Mouse (Mus musculus) brain, embryonic 14.5 days (tissue): Measurements from ENCODE around the gene Fkbp5. TPM values are rescaled to one million over a fixed set of nuclear protein-coding genes. Genes with fewer than 3 reads are reported as not detected.

Source experiments
- DNase-seq: peaks from one replicate; pipeline ENCODE4 v3.0.0-alpha.2; 2011; ENCODE audit warnings: low read depth
- CTCF ChIP-seq: fragments of 200-500 bp; IDR thresholded peaks from 2 replicates; pipeline ENCODE4 v1.5.1; 2012; ENCODE audit warnings: inconsistent platforms, mild to moderate bottlenecking, moderate library complexity, borderline replicate concordance; ENCODE audit not compliant: insufficient read depth, insufficient read length; ENCODE audit errors: extremely low read depth
- POLR2A ChIP-seq: fragments of 200-500 bp; IDR thresholded peaks from 2 replicates; pipeline ENCODE4 v1.6.1; 2012; ENCODE audit warnings: mild to moderate bottlenecking, inconsistent platforms, borderline replicate concordance; ENCODE audit not compliant: poor library complexity, insufficient read depth, insufficient read length, severe bottlenecking; ENCODE audit errors: extremely low read depth
- polyA plus RNA-seq: library from polyadenylated mRNA; depleted of rRNA; stranded (reverse); fragments of >200 nt; gene quantifications from 2 replicates; pipeline ENCODE4 v1.2.3, GENCODE M21; 2012

Fkbp5 gene
- polyA plus RNA-seq, 1 experiment: 34.3 TPM

DNA sequence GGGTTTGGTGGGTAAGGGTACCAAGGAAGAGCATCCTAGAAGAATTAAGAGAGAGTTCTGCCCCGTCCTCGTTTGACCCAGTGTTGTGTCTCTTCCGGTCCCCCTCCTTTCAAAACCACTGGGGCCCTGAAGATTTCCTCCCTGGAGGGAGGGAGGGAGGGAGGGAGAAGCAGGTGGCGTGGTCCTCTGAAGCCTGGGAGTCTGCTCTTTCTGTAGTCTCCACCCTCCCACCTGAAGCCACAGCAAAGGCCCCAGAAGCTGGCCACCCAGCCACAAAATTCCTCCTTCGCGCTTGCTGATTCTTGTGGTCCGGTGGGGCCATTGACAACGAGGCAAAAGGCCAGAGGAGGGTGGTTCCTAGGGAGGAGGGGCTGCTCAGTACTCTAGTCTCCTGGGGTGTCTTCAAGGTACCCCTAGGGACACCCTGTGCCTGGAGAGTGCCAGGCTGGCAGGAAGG lies 1.3 kb upstream of the Fkbp5 start:
- no peak for DNase-seq
- TF ChIP-seq CTCF (no peak), POLR2A (no peak)

DNA sequence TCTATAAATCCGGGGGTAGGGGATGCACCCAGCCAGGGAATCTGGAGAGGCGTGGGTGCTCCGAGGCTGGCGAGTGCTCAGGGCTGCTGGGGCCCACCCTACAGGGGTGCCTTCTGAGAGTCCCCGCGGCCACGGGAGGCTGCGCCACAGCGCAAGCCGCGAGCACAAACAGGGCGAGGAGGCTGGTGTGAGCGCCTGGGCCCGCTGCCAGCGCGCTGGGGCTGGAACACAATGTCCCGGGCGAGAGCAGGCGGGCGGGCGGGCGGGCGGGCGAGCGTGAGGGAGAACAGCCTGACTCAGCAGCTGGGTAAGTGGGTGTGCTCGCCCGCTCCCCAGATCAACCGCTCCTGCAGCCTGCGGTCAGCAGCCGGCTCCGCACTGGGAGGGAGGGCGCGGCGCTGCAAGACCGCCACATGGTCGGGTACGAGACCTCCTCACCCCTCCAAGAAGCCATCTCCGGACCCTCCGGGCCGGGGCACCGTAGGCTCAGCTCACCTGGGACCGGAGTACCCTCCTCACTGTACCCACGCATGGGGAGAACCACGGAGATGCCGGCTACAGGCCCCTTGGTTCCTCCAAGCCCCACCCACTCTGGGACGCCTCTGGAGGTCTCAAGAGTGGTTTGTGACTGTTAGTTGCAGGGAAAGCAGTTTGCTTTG lies 758 bp upstream of the Fkbp5 start:
- peak; percentile 93 for DNase-seq
- TF ChIP-seq CTCF (no peak), POLR2A (no peak)

DNA sequence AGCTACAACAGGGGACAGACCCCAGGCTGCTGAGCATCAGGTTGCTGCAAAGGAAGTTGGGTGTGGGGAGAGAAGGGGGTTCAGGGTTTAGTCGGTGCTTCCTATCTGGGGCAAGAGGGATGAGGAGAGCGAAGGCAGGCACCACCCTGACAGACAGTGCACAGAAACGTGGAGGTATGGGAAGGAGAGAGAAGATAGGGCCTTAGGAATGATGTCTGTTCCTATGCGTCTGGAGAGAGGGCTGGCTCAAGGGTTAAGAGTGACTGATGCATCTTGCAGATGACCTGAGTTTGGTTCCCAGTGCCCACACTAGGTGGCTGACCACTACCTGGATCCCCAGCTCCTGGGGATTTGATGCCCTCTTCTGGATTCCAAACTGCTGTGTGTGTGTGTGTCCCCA lies 446 bp downstream of the Fkbp5 start:
- DNase-seq: no peak
- TF ChIP-seq CTCF (no peak), POLR2A (no peak)

DNA sequence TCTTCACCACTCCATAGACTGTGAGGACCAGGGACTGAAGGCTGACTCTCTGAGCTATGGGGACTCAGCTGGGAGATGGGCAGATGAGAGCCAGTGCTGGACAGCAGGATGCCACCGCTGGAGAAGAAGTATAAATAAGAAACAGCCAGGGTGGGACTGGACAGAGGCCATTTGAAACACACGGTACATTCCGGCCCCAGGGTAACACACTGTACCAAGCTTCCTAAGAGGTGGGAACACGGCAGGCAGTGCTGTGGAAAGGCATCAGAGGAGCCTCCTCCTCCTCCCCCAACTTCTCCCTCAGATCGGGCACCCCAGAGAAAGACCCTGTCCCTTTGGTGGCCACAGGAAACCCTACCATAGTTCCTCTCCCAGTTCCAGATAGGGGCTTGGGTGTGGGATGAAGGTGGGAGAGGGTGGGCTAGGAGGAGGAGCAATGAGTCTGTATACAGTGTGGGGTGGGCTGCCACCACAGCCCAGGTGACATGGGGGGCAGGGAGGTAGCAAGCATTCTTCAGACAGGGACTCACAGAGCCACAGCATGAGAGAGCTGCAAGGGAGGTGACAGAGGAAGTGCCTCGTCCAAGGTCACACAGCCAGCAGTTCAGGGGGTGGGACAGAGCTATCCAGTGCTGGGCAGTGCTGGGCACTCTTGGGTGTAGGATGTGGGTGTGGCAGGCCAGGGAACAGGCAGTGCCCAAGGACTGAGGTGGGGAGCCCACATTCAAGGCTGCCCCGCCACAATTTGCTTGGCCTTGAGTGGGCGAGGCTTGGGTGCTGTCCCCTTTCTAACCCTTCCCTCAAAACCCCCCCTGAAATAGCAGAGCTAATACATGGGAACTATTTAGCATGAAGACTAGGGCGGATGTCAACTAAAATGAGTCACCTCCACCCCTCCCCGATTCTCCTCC lies 1.6 kb downstream of the Fkbp5 start:
- no peak for DNase-seq
- no peak for TF ChIP-seq CTCF
- TF ChIP-seq POLR2A: no peak

DNA sequence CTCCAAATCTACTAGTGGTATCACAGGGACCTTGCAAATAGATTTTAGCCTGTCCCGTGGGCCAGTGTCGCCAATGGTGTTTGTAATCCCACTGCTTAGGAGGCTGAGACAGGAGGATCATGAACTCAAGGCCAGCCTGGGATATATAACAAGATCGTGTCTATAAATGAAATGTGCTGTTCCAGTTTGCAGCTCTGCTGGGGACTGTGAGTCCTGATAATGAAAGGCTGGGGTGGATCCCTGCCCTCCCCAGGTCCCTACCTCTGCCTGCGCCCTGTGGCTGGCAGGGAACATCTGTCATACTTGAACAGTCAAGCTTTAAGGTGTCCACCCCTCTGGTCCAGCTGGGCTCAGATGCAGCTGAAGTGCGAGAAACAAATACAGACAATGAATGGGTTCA lies 2.8 kb downstream of the Fkbp5 start:
- DNase-seq: no peak
- TF ChIP-seq POLR2A (no peak), CTCF (no peak)

DNA sequence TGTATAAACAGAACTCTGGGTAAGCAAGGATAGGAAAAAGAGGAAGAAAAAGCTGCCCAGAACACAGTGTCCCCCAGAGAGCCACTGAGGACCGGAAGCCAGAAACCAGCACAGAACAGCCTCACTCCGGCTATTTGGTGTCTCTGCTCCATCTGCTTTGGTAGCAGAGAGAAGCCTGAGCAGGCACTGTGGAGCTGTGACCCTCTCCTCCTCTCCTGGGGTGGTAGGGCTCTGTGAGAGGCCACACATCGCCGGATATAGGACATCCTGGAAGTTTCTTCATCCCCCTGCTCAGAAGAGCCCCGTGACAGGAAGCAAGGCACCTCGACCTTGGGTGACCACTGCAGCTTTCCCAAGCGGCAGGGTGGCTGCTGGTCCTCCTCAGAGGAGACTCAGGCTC lies 3.5 kb downstream of the Fkbp5 start:
- TF ChIP-seq POLR2A (no peak), CTCF (no peak)
- DNase-seq: no peak

DNA sequence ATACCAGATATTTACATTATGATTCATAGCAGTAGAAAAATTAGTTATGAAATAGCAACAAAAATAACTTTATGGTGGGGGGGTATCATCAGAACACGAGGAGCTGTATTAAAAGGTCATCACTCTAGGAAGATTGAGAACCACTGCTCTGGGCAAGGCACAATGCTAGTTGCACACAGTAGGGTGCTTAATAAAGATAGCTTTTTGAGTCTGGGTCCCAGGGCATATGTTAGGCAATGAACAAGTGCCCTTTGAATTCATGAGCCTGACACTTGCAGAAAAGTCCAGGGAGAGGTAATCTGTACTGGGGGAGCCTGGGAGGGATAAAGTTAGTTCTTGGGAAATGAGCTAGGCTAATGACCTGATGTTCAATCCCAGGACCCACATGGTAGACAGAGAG lies 4.0 kb downstream of the Fkbp5 start:
- DNase-seq: no peak
- no peak for TF ChIP-seq POLR2A
- TF ChIP-seq CTCF: no peak

DNA sequence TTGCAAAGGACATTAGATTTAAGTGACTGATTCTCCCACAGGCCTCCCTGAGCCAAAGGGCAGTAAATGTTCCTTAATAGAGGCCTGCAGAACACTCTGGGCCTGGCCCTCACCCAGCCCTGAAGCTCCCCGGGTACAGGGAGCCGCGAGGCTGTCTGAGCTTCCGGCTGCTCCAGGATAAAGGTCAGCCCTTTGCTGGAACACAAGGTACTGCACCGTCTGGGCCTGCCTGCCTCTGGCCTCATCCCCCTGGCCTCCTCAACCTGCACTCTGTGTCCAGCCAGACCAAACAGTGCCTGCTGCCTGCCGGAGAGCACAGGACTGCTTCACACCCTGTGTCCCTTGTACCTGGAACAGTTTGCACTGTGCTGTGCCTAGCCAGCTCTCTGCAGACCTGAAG lies 4.6 kb downstream of the Fkbp5 start:
- TF ChIP-seq POLR2A (no peak), CTCF (no peak)
- no peak for DNase-seq

DNA sequence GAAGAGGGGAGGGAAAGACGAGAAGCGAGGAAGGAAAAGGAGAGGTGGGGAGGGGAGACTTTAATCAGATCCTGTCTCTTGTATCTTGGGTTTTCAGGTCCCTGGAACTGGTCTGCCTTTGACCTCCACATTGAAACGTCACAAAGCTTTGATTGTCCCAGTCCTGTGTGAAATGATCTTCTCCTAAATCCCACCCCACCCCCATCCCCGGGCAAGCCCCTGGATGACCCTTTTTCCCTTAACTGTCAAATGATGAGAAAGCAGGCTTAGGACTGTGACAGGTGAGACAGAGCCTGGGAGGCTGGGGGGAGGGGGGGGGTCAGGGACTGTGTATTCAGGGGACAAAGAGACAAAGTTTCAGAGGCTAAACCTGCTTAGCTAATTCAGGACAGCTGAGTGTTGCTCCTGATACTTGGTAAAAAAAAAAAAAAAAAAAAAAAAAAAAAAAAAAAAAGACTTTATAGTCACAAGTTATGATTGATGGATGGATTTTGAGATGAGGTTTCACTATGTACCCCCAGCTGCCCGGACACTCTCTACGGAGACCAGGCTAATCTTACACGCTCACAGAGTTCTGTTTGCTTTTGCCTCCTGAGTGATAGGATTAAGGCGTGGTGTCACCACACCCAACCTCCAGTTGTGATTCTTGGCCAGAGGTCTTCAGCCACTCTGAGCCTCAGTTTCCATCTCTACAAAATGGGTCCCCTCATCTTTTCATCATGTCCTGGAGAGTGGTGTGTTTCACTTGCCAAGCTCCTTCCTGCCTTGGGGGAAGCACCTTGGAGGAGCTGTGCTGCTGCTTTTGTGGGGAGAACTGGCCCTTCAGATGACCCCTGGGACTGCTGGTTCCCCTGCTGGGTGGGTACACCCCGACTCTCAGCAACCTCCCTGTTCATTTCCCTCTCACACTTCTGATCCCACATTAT lies 5.4 kb downstream of the Fkbp5 start:
- DNase-seq: no peak
- TF ChIP-seq POLR2A: no peak
- TF ChIP-seq CTCF: no peak

DNA sequence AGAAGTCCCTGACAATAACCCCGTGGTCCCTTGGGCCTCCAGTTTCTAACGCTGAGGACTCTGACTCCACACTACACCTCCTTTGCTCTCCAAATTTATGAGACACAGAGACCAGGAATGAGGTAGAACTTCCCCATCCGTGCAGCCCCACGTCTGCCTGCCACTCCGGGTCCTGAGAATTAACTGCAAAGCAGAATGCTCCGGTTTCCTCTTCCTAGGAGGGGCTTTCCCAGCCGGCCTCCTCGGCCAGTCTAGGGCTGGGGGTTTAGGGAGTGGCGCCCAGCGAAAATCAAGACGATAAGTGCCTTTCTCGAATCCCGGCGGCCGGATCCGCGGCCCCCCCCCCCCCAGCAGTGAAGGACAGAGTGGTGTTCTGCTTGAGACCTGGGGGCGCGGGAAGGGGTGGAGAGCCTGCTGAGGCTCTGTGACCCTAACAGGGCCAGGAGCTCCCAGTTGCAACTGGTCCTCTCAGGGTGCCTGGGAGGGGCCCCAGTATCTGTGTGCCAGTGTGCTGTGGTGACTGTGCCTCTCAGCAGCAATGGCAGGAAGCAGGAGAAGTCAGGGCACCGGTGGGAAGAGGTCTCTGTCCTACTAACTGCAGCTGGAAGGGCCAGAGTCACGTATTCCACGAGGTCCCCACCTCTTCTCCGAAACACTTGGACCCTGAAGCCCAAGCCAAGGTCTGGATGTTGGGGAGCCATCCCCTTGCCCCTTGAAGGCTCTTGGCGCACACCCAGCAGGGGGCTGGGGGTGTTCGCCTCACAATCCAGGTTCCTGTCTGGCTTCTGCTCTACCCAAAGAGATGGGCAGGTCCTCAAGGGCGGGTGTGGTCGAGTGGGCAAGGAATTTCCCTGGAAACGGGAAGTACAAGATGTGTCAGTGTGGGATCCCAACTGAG lies 6.6 kb downstream of the Fkbp5 start:
- TF ChIP-seq CTCF (no peak), POLR2A (no peak)
- DNase-seq: no peak
